Mouse (Mus musculus): Measurements from ENCODE around the gene Nek1. TPM values are rescaled to one million over a fixed set of nuclear protein-coding genes. Genes with fewer than 3 reads are reported as not detected.

The Nek1 gene
- polyA plus RNA-seq, 1 experiment from 2014 or later: 23.2 TPM

DNA sequence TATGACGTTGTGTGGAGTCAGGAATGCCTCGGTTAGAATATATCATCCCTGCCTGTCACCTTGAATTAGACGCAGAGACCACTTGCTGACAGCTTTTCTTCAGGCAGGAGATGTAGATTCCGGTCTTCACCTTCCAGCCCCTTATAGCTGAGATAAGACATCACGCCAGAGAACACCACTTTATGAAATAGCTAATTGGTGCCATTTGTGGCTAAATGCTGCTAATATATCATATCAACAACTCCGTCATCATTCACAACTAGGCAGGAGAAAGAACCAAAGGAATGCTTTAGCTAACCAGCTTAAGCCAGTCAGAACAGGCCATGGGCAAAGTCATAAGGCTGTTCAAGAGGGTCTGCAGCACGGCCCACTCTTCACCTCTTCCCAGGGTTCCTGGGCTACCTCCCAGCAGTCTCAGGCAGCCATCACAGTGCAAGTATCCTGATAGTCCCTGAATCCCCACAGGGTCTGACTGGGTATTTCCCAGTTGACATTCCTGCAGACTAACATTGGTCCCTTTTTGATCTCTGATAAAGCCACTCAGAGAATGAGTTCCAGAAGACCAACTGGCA, 181.0 kb downstream of the Nek1 start:
- no peak overlapping the region for H3K9ac ChIP-seq
- H3K27me3 ChIP-seq: no peaks in the 10 kb centered on the region
- H3K36me3 ChIP-seq: no peaks in the 10 kb centered on the region
- no peak overlapping the region; the same call in 1 of the 2 replicates for H3K27ac ChIP-seq
- 72% methylated on average over 7 of the region's 7 CpGs for WGBS
- no peaks in the 10 kb centered on the region for H3K9me3 ChIP-seq (replicated peaks)
- no peak overlapping the region for H3K4me2 ChIP-seq (replicated peaks)
- H3K4me1 ChIP-seq: no peaks in the 10 kb centered on the region
- no peak overlapping the region for H3K4me3 ChIP-seq
- ATAC-seq (ENCODE audit: low FRiP score): no peak

DNA sequence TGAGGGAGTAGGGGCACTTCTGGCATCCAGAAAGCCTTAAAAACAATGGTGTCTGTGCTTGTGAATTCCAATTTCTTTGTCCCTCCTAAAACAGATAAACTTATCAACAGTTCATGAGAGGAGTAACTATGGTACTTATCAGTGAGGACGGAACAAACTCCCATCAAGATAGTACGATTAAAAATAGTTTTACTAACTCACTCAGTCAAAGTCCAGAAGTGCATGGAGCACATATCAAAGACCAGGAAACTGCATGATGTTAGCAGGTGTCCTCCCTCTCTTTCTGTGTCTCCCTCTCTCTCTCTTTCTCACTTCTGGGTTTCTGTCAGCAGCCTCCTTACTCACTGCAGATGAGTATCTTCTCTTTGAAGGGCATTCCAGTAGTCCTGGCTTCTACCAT, 182.9 kb downstream of the Nek1 start:
- H3K36me3 ChIP-seq: no peaks in the 10 kb centered on the region
- H3K9me3 ChIP-seq (replicated peaks): no peaks in the 10 kb centered on the region
- no peaks in the 10 kb centered on the region for H3K27me3 ChIP-seq
- ATAC-seq (ENCODE audit: low FRiP score): no peak
- no peak overlapping the region for H3K27ac ChIP-seq
- no peak overlapping the region for H3K9ac ChIP-seq
- WGBS: 86% methylated on average over 2 of the region's 2 CpGs
- no peak overlapping the region for H3K4me2 ChIP-seq (replicated peaks)
- no peaks in the 10 kb centered on the region for H3K4me1 ChIP-seq
- H3K4me3 ChIP-seq: no peak overlapping the region

DNA sequence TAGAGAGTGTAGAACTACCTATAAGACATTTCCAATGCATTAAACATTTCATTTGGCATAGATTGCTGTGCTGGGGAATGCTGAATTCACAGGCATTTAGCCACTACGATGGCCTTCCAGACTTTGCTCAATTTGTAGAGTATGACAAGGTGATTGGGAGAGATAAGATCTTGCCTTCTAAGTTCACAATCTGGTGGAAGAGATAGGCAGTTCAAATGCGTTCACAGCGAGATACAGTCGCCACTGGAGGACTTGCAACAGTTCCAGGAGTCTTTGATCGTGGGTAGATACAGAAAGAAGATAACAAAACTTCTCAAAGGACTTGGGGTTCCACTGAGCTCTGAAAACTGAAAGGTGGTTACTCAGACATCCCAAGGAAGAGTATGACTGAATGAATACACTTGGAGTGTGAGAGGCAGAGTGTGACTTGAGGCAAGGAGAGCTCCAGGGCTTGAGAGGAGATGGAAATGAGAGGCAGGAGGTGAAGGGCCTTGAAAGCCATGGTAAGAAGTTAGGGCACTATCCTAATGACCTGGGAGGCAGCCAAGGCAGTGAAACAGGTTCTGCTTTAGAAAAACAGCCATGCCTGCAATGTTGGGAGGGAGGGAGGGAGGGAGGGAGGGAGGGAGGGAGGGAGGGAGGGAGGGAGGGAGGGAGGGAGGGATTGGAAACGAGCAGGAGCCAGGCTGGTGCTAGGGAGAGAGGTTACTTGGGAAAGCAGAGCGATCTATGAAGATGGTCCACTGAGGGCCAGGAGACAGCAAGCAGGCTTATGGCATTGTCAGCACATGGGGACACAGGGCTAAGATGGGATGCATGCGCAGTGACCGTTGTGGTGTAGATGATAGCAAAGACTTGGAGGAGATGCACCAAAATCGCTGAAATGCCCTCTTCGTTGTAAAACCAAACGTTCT, 184.9 kb downstream of the Nek1 start:
- H3K4me3 ChIP-seq: no peak overlapping the region
- no peak for ATAC-seq (ENCODE audit: low FRiP score)
- H3K4me2 ChIP-seq (replicated peaks): no peak overlapping the region
- H3K9me3 ChIP-seq (replicated peaks): no peaks in the 10 kb centered on the region
- no peaks in the 10 kb centered on the region for H3K36me3 ChIP-seq
- no peak overlapping the region for H3K9ac ChIP-seq
- H3K4me1 ChIP-seq: no peaks in the 10 kb centered on the region
- no peaks in the 10 kb centered on the region for H3K27me3 ChIP-seq
- H3K27ac ChIP-seq: no peak overlapping the region
- 75% methylated on average over 12 of the region's 12 CpGs for WGBS

DNA sequence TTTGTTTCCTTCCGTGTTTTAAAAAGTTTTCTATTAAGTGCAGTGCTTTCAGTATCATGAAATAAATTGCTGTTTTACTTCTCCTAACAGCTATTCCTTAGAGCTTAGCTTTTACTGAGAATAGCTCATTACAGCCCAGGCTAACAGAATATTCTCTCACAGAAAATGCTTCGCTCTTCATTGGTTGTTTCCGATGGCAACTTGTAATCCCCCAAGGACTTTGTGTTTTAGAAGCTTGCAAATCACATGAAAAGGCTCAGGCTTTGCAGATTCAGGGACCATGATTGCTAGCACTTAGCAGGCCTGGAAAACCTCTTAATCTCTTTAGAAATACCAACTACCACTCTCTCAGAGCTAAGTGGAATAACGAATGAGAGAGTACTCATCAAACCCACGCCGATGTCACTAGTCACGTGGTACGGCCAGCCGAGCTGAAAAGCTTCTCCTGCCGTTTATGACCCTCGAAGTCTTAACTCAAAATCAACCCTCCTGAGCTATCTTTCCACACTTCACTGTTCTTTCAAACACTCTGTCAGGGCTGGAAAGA, 185.7 kb downstream of the Nek1 start:
- Histone ChIP-seq H3K4me2 (replicated peaks) (no peak overlapping the region), H3K4me3 (no peak overlapping the region), H3K9ac (no peak overlapping the region), H3K9me3 (replicated peaks) (no peaks in the 10 kb centered on the region), H3K27me3 (no peaks in the 10 kb centered on the region), H3K36me3 (no peaks in the 10 kb centered on the region), H3K4me1 (no peaks in the 10 kb centered on the region), H3K27ac (no peak overlapping the region)
- no peak for ATAC-seq (ENCODE audit: low FRiP score)
- 77% methylated on average over 11 of the region's 11 CpGs for WGBS

Other genes with a start within 250 kb of the Nek1 start
- gene Hpf1, start 102.8 kb upstream of the Nek1 start, polyA plus RNA-seq (2016; fragmentation: Nextera tagmentation; extraction: Ambion mirVana): 116 and 119 TPM in 2 replicates
- gene Clcn3, start 9.9 kb upstream of the Nek1 start, polyA plus RNA-seq (2016; fragmentation: Nextera tagmentation; extraction: Ambion mirVana): 46.3 and 47.1 TPM in 2 replicates
- gene Sh3rf1, start 230.7 kb downstream of the Nek1 start, polyA plus RNA-seq (2016; fragmentation: Nextera tagmentation; extraction: Ambion mirVana): 28.1 and 29.7 TPM in 2 replicates